Mouse (Mus musculus): ENCODE data around the gene Tent2. TPM values are rescaled to one million over a fixed set of nuclear protein-coding genes. Genes with fewer than 3 reads are reported as not detected.
"Not testable (repeated sequence)": the region's sequence is repeated elsewhere in the genome, so short reads cannot be mapped to it uniquely, and the experiment has no call there.

Tent2 gene
- polyA plus RNA-seq, 1 experiment from 2014 or later, result 63.3 TPM

- Histone ChIP-seq H3K4me3 (replicated peaks) (no peak overlapping the region), H3K27ac (replicated peaks) (no peak overlapping the region), H3K9ac (no peak overlapping the region), H3K4me1 (peaks cover 6% of the 10 kb centered on the region; the same call in 1 of the 2 replicates), H3K27me3 (no peaks in the 10 kb centered on the region), H3K36me3 (0 out of 2 replicates have a peak, but pooled peaks cover 4% of the 10 kb centered on the region), H3K4me2 (replicated peaks) (no peak overlapping the region), H3K9me3 (replicated peaks) (no peaks in the 10 kb centered on the region)
- WGBS, result 75% methylated on average over 3 of the region's 3 CpGs
- ATAC-seq (ENCODE audit: insufficient number of reproducible peaks, low FRiP score, low TSS enrichment, low read depth), result no peak
These were observed 3.4 kb downstream of the Tent2 start for GRCm38 (mm10) chr13:93188738-93189137.

GRCm38 (mm10) chr13:93187792-93188191 lies 4.4 kb downstream of the Tent2 start:
- not testable (repeated sequence) for H3K4me1 ChIP-seq; H3K4me3 ChIP-seq (replicated peaks); ATAC-seq (ENCODE audit: insufficient number of reproducible peaks, low FRiP score, low TSS enrichment, low read depth); H3K9ac ChIP-seq; H3K27ac ChIP-seq (replicated peaks); H3K27me3 ChIP-seq; H3K9me3 ChIP-seq (replicated peaks); H3K4me2 ChIP-seq (replicated peaks)
- 95% methylated on average over 5 of the region's 5 CpGs for WGBS
- H3K36me3 ChIP-seq, result peaks cover 13% of the 10 kb centered on the region; the same call in 1 of the 2 replicates

- ATAC-seq (ENCODE audit: insufficient number of reproducible peaks, low FRiP score, low TSS enrichment, low read depth), result no peak
- Histone ChIP-seq H3K9me3 (replicated peaks) (no peaks in the 10 kb centered on the region), H3K4me2 (replicated peaks) (no peak overlapping the region), H3K27me3 (no peaks in the 10 kb centered on the region), H3K4me1 (no peaks in the 10 kb centered on the region), H3K36me3 (peaks cover 22% of the 10 kb centered on the region; the same call in 1 of the 2 replicates), H3K9ac (no peak overlapping the region), H3K27ac (replicated peaks) (no peak overlapping the region), H3K4me3 (replicated peaks) (no peak overlapping the region)
- 92% methylated on average over 1 of the region's 1 CpGs for WGBS
These were observed 11.8 kb downstream of the Tent2 start for GRCm38 (mm10) chr13:93180351-93180750.

GRCm38 (mm10) chr13:93179522-93179921 lies 12.7 kb downstream of the Tent2 start:
- Histone ChIP-seq H3K9ac (no peak overlapping the region), H3K9me3 (replicated peaks) (no peaks in the 10 kb centered on the region), H3K36me3 (peaks cover 22% of the 10 kb centered on the region; the same call in 1 of the 2 replicates), H3K27me3 (no peaks in the 10 kb centered on the region), H3K27ac (replicated peaks) (no peak overlapping the region), H3K4me3 (replicated peaks) (no peak overlapping the region), H3K4me1 (no peaks in the 10 kb centered on the region), H3K4me2 (replicated peaks) (no peak overlapping the region)
- ATAC-seq (ENCODE audit: insufficient number of reproducible peaks, low FRiP score, low TSS enrichment, low read depth), result no peak
- 74% methylated on average over 2 of the region's 2 CpGs for WGBS

GRCm38 (mm10) chr13:93177571-93177970 lies 14.6 kb downstream of the Tent2 start:
- H3K9me3 ChIP-seq (replicated peaks), result no peaks in the 10 kb centered on the region
- no peaks in the 10 kb centered on the region for H3K27me3 ChIP-seq
- no peak overlapping the region for H3K4me2 ChIP-seq (replicated peaks)
- H3K27ac ChIP-seq (replicated peaks), result no peak overlapping the region
- ATAC-seq (ENCODE audit: insufficient number of reproducible peaks, low FRiP score, low TSS enrichment, low read depth), result no peak
- H3K36me3 ChIP-seq, result peaks cover 19% of the 10 kb centered on the region
- H3K4me1 ChIP-seq, result no peaks in the 10 kb centered on the region
- no peak overlapping the region for H3K4me3 ChIP-seq (replicated peaks)
- no peak overlapping the region for H3K9ac ChIP-seq

GRCm38 (mm10) chr13:93163303-93163702 lies 28.9 kb downstream of the Tent2 start:
- Histone ChIP-seq H3K9me3 (replicated peaks) (no peaks in the 10 kb centered on the region), H3K36me3 (peaks cover 36% of the 10 kb centered on the region), H3K27ac (replicated peaks) (no peak overlapping the region), H3K4me1 (no peaks in the 10 kb centered on the region), H3K27me3 (no peaks in the 10 kb centered on the region), H3K4me2 (replicated peaks) (no peak overlapping the region), H3K9ac (no peak overlapping the region), H3K4me3 (replicated peaks) (no peak overlapping the region)
- ATAC-seq (ENCODE audit: insufficient number of reproducible peaks, low FRiP score, low TSS enrichment, low read depth), result no peak
- WGBS, result 94% methylated on average over 4 of the region's 4 CpGs

GRCm38 (mm10) chr13:93162456-93162855 lies 29.7 kb downstream of the Tent2 start:
- Histone ChIP-seq H3K9me3 (replicated peaks) (no peaks in the 10 kb centered on the region), H3K9ac (no peak overlapping the region), H3K27ac (replicated peaks) (no peak overlapping the region), H3K4me3 (replicated peaks) (no peak overlapping the region), H3K27me3 (no peaks in the 10 kb centered on the region), H3K36me3 (peaks cover 31% of the 10 kb centered on the region), H3K4me2 (replicated peaks) (no peak overlapping the region), H3K4me1 (no peaks in the 10 kb centered on the region)
- no peak for ATAC-seq (ENCODE audit: insufficient number of reproducible peaks, low FRiP score, low TSS enrichment, low read depth)

- H3K9me3 ChIP-seq (replicated peaks), result no peaks in the 10 kb centered on the region
- H3K27me3 ChIP-seq, result no peaks in the 10 kb centered on the region
- no peaks in the 10 kb centered on the region for H3K4me1 ChIP-seq
- no peak overlapping the region for H3K27ac ChIP-seq (replicated peaks)
- no peak overlapping the region for H3K9ac ChIP-seq
- H3K4me3 ChIP-seq (replicated peaks), result no peak overlapping the region
- peaks cover 14% of the 10 kb centered on the region for H3K36me3 ChIP-seq
- H3K4me2 ChIP-seq (replicated peaks), result no peak overlapping the region
- WGBS, result 95% methylated on average over 6 of the region's 6 CpGs
- ATAC-seq (ENCODE audit: insufficient number of reproducible peaks, low FRiP score, low TSS enrichment, low read depth), result no peak
These were observed 33.9 kb downstream of the Tent2 start for GRCm38 (mm10) chr13:93158261-93158660.

- no peak overlapping the region for H3K4me2 ChIP-seq (replicated peaks)
- H3K9ac ChIP-seq, result no peak overlapping the region
- H3K27me3 ChIP-seq, result no peaks in the 10 kb centered on the region
- H3K27ac ChIP-seq (replicated peaks), result no peak overlapping the region
- H3K4me3 ChIP-seq (replicated peaks), result no peak overlapping the region
- WGBS, result 85% methylated on average over 1 of the region's 1 CpGs
- no peaks in the 10 kb centered on the region for H3K9me3 ChIP-seq (replicated peaks)
- no peak for ATAC-seq (ENCODE audit: insufficient number of reproducible peaks, low FRiP score, low TSS enrichment, low read depth)
- peaks cover 15% of the 10 kb centered on the region for H3K36me3 ChIP-seq
- no peaks in the 10 kb centered on the region for H3K4me1 ChIP-seq
These were observed 38.9 kb downstream of the Tent2 start for GRCm38 (mm10) chr13:93153280-93153679.

GRCm38 (mm10) chr13:93144336-93145167 lies 47.6 kb downstream of the Tent2 start, which contains the start of gene Cmya5:
Gene Cmya5 (minus strand): TSS chr13:93144724.
- Histone ChIP-seq H3K4me1 (peaks cover 20% of the 10 kb centered on the region), H3K27ac (replicated peaks) (peak within 1 kb of the TSS; percentile 85), H3K4me2 (replicated peaks) (peak within 1 kb of the TSS; percentile 94), H3K4me3 (replicated peaks) (peak within 1 kb of the TSS; percentile 57), H3K9me3 (replicated peaks) (no peaks in the 10 kb centered on the region), H3K9ac (peak within 1 kb of the TSS; percentile 48), H3K27me3 (no peaks in the 10 kb centered on the region), H3K36me3 (peaks cover 5% of the 10 kb centered on the region; the same call in 1 of the 2 replicates)
- WGBS, result 1% methylated on average over 45 of the region's 45 CpGs
- peak; percentile 91 for ATAC-seq (ENCODE audit: insufficient number of reproducible peaks, low FRiP score, low TSS enrichment, low read depth)

- 10% methylated on average over 11 of the region's 11 CpGs for WGBS
- Histone ChIP-seq H3K27me3 (no peaks in the 10 kb centered on the region), H3K4me3 (replicated peaks) (peak overlapping the region; percentile 57), H3K9me3 (replicated peaks) (no peaks in the 10 kb centered on the region), H3K27ac (replicated peaks) (peak overlapping the region; percentile 85), H3K4me1 (peaks cover 20% of the 10 kb centered on the region), H3K9ac (peak overlapping the region; percentile 48), H3K36me3 (0 out of 2 replicates have a peak, but pooled peaks cover under 1% of the 10 kb centered on the region), H3K4me2 (replicated peaks) (peak overlapping the region; percentile 94)
- peak; percentile 61 for ATAC-seq (ENCODE audit: insufficient number of reproducible peaks, low FRiP score, low TSS enrichment, low read depth)
These were observed 48.3 kb downstream of the Tent2 start for GRCm38 (mm10) chr13:93143819-93144283.
